In genomic region chrX:120291696-120292095, GRCm38 (mm10) we compare ENCODE assay signal across 9 mouse cellular contexts. TPM values are rescaled to one million over a fixed set of nuclear protein-coding genes. Genes with fewer than 3 reads are reported as not detected.
DNase-seq lines count a peak whose midpoint lies in the region; ATAC-seq lines count a peak whose summit lies in the region.
"Had no signal": no experiment of that assay in that cellular context is flagged by ENCODE, and none has a peak within 500 bp of the region (broad histone marks: within the 10 kb centered on the region; RNA-seq: fewer than 3 reads in every experiment).

No protein-coding gene starts in this region.

- no peak overlapping the region for H3K27ac ChIP-seq in forebrain, embryonic 13.5 days

- no peaks in the 10 kb centered on the region for H3K9me3 ChIP-seq in forebrain, embryonic 13.5 days (replicated peaks)

- no peak overlapping the region for H3K9ac ChIP-seq in forebrain, embryonic 13.5 days

- no peaks in the 10 kb centered on the region for H3K36me3 ChIP-seq in forebrain, embryonic 13.5 days (ENCODE audit: poor library complexity, severe bottlenecking)

- H3K4me1 ChIP-seq in forebrain, embryonic 13.5 days, result no peaks in the 10 kb centered on the region

- H3K4me3 ChIP-seq in forebrain, embryonic 13.5 days, result peak overlapping the region; percentile 49

- no peaks in the 10 kb centered on the region for H3K27me3 ChIP-seq in forebrain, embryonic 13.5 days

- 18% methylated on average over 13 of the region's 13 CpGs for WGBS in forebrain, embryonic 13.5 days

- DNase-seq in adrenal gland, postnatal 10 days, result peak; percentile 1
- no peak for DNase-seq in adrenal gland, adult 2 months
- DNase-seq in Muller cell, postnatal 12 days (ENCODE audit: inconsistent ontology term), result peak; percentile 39
- DNase-seq in left cerebral cortex, postnatal 4 days, result peak; percentile 9
- peak; percentile 42 for DNase-seq in right cerebral cortex, postnatal 10 days (ENCODE audit: low spot score in 2 of 2)
- DNase-seq in urinary bladder, adult 2 months (ENCODE audit: low spot score), result no peak
- DNase-seq in lung, postnatal 36 days, result no peak

- no peak for ATAC-seq in forebrain, embryonic 13.5 days

- peak overlapping the region; percentile 76 for H3K4me2 ChIP-seq in forebrain, embryonic 13.5 days

- intact Hi-C loops in left cerebral cortex, postnatal 4 days (cut with DNase I), result loop anchor here (5.0 kb wide), 1 partner anchor 1876 kb away; no protein-coding TSS in a partner anchor

RNA-seq across cellular contexts. Expression of gene Pcdh11x, which starts 1.6 kb away (rescaled TPM):
- total RNA-seq in adrenal gland, postnatal 10 days (2021), result under 1 TPM; 0.21 to 0.33 TPM
- total RNA-seq in adrenal gland, adult 2 months (2021), result under 1 TPM; 0.10 to 0.12 TPM
- 0.10 and 0.30 TPM in 2 replicates for polyA plus RNA-seq in adrenal gland, adult 2 months (2012; rRNA removed)
- 9.0 and 15.2 TPM in 2 replicates for polyA plus RNA-seq in forebrain, embryonic 13.5 days (2015; fragmentation: Nextera tagmentation; extraction: Ambion mirVana)
- 10 to 100 TPM; 33.7 to 43.6 TPM for total RNA-seq in left cerebral cortex, postnatal 4 days (2021)
- 0.34 and 0.44 TPM in 2 replicates for polyA plus RNA-seq in urinary bladder, adult 2 months (2012; rRNA removed)

RNA-seq across cellular contexts. Expression of gene H2afb3, which starts 21.2 kb away (rescaled TPM):
- not detected for total RNA-seq in adrenal gland, postnatal 10 days (2021)
- total RNA-seq in adrenal gland, adult 2 months (2021), result not detected
- polyA plus RNA-seq in adrenal gland, adult 2 months (2012; rRNA removed), result not detected in 2 replicates
- polyA plus RNA-seq in forebrain, embryonic 13.5 days (2015; fragmentation: Nextera tagmentation; extraction: Ambion mirVana), result not detected in 2 replicates
- not detected for total RNA-seq in left cerebral cortex, postnatal 4 days (2021)
- polyA plus RNA-seq in urinary bladder, adult 2 months (2012; rRNA removed), result not detected in 2 replicates
- total RNA-seq: layer of hippocampus, postnatal 14 days had no signal

Comparison
In these comparisons a context has a peak if more than half of its experiments do, and no peak if none do; other contexts are left out.
1. DNase-seq: peak in adrenal gland, postnatal 10 days (single experiment), Muller cell, postnatal 12 days (single experiment), left cerebral cortex, postnatal 4 days (single experiment) and right cerebral cortex, postnatal 10 days (2 of 2); none in adrenal gland, adult 2 months (single experiment), urinary bladder, adult 2 months (single experiment) and lung, postnatal 36 days (single experiment).
2. RNA of gene Pcdh11x, which starts 1.6 kb away (total RNA-seq): 33.7 to 43.6 TPM in left cerebral cortex, postnatal 4 days; 0.21 to 0.33 TPM in adrenal gland, postnatal 10 days and 0.10 to 0.12 TPM in adrenal gland, adult 2 months; every median in the first group is over 10 times any median in the second.